Mouse (Mus musculus) left cerebral cortex, adult 8-10 months (tissue): Measurements from ENCODE around the gene 1700049E17Rik1. TPM values are rescaled to one million over a fixed set of nuclear protein-coding genes. Genes with fewer than 3 reads are reported as not detected.
"Not testable (repeated sequence)": the region's sequence is repeated elsewhere in the genome, so short reads cannot be mapped to it uniquely, and the experiment has no call there.

ENCODE experiments used
- DNase-seq, 2 experiments: peaks; one replicate each; pipeline ENCODE4 v3.0.0; 2022; ENCODE audit warnings: low spot score in 2 of 2
- total RNA-seq, 4 experiments: library from RNA; stranded (reverse); gene quantifications; 2 replicates each; pipeline ENCODE4 v1.2.4; 2022

Gene 1700049E17Rik1
- total RNA-seq, result not detected

- DNase-seq, result not testable (repeated sequence)
These were observed at the start of gene 1700049E17Rik1 for GRCm38 (mm10) chr14:41924649-41925048. TSS of gene 1700049E17Rik1 (plus strand) at chr14:41924949.

- not testable (repeated sequence) for DNase-seq
These were observed 17.6 kb upstream of the 1700049E17Rik1 start, which contains the start of gene Gm7980 for GRCm38 (mm10) chr14:41907190-41907589. TSS of gene Gm7980 (minus strand) at chr14:41907290.

GRCm38 (mm10) chr14:41943695-41944094, 18.9 kb downstream of the 1700049E17Rik1 start, which contains the start of gene 1700024B05Rik:
TSS of gene 1700024B05Rik (plus strand) at chr14:41943995.
- not testable (repeated sequence) for DNase-seq

- DNase-seq, result not testable (repeated sequence)
These were observed 39.3 kb downstream of the 1700049E17Rik1 start for GRCm38 (mm10) chr14:41964095-41964494.

GRCm38 (mm10) chr14:41967827-41968226, 43.1 kb downstream of the 1700049E17Rik1 start, which contains the start of gene Gm6401:
TSS of gene Gm6401 (minus strand) at chr14:41967927.
- not testable (repeated sequence) for DNase-seq

GRCm38 (mm10) chr14:41968596-41968995, 43.8 kb downstream of the 1700049E17Rik1 start:
- not testable (repeated sequence) for DNase-seq

Other genes with a start within 250 kb of the 1700049E17Rik1 start
- gene Gm8068, start 223.1 kb upstream of the 1700049E17Rik1 start, total RNA-seq, result not detected
- not detected for gene Gm7929, start 174.3 kb upstream of the 1700049E17Rik1 start, total RNA-seq
- not detected for gene Gm47189, start 152.5 kb upstream of the 1700049E17Rik1 start, total RNA-seq
- gene Gm7980, start 17.7 kb upstream of the 1700049E17Rik1 start, total RNA-seq, result not detected
- gene 1700024B05Rik, start 19.0 kb downstream of the 1700049E17Rik1 start, total RNA-seq, result not detected
- not detected for gene Gm6401, start 43.0 kb downstream of the 1700049E17Rik1 start, total RNA-seq
- 1 to 10 TPM in 1 of 4 experiments, under 1 TPM in 1, not detected in 2; 0.95 to 2.5 TPM for gene Gm3543, start 58.4 kb downstream of the 1700049E17Rik1 start, total RNA-seq
- not detected for gene Gm7951, start 192.4 kb downstream of the 1700049E17Rik1 start, total RNA-seq
- gene Gm17027, start 237.7 kb downstream of the 1700049E17Rik1 start, total RNA-seq, result not detected